Mouse (Mus musculus) neutrophil, adult 5-6 weeks (primary cell): ENCODE measurements at regions not wholly inside any gene's neighbourhood (a gene's known extent, or its start where the extent isn't known, plus 50 kb on each side); places are given as distances from the start of the nearest gene placed in this dataset.

ENCODE experiments used
- ATAC-seq: fragments of 151-379, 151-347 bp; 2 replicates; pipeline ENCODE4 v1.8.0; 2017; ENCODE audit warnings: mild to moderate bottlenecking, moderate TSS enrichment; ENCODE audit not compliant: insufficient number of reproducible peaks, poor library complexity, low FRiP score, severe bottlenecking; ENCODE audit errors: extremely low read depth

GRCm38 (mm10) chr4:56325156-56325555, 414.7 kb upstream of the Gm26657 start:
- ATAC-seq: no peak

DNA sequence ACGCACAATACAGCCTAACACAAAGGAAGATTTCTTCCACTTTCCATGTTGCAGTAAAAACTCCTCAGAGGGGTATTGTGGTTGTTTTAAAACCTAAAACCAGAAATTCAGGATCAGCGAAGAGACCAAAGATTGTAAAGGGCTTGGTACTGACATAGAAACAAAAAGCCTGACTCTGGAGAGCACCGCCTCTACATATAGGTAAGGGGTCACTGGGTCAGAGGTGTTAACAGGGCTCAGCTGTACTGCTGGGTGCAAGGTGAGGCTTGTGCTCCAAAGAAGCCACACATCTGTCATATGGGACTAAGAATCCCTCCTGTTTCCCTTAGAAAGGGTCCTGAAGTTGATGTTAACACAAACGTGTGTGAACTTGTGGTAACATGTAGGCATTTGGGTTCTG, 420.7 kb upstream of the Gm26657 start:
- ATAC-seq: no peak

GRCm38 (mm10) chr4:56305664-56306330, 434.1 kb upstream of the Gm26657 start:
- ATAC-seq: no peak

DNA sequence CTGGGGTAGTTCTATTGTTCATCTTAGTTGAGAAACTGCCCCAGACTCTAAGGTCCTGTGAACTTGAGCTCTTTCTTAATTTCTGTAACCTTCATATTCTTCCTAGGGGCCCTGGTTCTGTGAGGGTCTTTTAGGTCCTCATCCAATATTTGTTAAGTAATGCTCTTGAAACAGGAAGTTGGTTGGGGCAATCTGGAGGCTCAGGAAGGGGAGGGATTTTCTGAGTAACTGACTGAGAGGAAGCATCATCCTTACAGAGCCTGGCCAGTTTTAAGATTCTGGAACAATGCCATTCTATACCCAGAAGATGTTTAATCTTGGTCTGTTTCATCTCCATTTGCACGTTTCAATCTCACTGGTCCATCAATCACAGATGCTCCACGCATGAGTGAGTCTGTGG, 435.6 kb upstream of the Gm26657 start:
- ATAC-seq: no peak

DNA sequence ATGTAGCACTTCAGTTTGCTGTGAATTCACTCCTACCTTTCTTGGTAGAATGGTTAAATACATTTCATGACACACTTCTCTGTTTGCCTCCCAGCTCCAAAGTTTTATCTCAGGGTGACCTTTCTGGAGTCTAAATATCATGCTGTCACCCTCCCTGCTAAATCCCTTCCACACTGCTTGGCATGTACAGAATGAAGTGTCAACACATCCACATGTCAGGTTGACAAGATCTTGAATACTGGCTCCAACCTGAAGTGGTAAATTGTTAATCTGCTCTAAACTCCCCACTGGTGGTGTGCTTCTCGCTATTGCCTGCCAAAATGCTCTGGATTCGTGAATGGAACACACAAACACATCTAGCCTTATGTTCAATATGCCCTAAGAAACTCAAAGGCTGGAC, 451.9 kb upstream of the Gm26657 start:
- no peak for ATAC-seq

DNA sequence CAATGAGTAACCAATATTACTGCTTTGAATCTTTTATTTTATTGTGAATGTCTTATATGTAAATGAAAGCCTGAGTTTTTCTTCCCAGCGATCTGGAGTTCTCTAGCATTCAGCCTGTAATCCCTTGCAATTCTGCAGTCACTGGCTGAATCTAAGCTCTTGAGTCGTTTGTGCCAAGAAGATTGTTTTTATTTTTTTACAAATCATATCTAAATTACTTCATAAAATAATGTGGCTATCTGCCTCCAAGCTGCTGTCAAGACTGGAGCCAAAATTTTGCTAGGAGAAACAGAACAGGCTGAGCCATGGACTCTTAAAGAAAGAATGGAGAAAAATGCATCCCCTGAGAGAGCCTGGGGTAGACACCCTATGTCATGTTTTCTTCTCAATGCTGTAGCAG, 455.4 kb upstream of the Gm26657 start:
- no peak for ATAC-seq

DNA sequence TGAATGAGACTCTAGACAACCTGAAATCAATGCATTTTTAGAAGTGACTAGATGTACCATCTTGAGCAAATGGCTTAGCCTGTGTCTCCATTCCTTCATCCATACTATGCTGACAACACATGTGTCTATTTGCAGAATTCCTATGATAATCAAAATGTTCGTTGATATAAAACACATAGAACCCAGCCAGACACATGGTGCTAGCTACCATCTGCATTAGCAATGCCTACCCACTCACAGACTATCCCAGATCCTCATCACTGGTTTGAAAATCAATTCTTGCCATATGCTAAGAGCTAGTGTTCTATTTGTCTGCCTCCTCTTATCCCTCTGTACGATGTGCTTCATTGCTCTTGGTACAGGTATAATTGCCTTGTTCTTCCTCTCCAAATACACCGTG, 464.0 kb upstream of the Gm26657 start:
- no peak for ATAC-seq

DNA sequence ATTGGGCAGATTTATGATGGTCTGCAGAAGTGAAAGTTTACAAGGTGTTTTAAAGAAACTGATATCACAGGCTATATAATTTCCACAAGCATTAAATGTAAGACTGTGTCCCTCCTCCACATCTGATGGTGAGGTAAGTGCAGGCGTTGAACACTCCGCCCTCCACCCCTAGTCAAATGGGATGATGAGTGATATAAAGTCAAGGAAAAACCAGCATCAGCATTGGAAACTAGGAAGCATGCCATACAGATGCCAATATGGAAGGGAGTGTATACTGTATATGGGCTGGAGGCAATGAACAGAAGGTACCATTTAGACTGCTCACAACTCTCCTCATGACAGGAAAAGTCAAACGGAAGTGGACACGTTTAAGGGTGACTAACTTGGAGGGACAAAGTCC, 468.5 kb upstream of the Gm26657 start:
- ATAC-seq: no peak

GRCm38 (mm10) chr4:56264626-56265025, 475.2 kb upstream of the Gm26657 start:
- no peak for ATAC-seq

DNA sequence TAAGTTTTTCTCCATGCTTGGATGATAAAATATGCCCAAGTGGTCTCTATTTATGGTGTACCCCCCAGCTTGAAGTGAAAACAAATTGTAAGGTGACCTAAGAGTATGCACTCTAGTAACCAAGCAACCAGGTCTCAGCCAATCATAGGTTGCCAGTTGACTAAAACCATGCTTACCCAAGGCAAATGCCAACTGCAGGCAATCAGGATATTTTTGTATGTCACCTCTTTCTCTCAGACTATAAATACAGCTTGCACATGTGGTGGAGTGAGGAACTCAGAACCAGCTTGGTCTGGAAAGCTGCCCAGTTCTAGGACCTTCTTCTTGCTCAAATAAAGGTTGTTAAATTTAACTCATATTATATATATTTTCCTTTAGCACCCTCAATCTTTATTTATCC, 476.0 kb upstream of the Gm26657 start:
- ATAC-seq: no peak

DNA sequence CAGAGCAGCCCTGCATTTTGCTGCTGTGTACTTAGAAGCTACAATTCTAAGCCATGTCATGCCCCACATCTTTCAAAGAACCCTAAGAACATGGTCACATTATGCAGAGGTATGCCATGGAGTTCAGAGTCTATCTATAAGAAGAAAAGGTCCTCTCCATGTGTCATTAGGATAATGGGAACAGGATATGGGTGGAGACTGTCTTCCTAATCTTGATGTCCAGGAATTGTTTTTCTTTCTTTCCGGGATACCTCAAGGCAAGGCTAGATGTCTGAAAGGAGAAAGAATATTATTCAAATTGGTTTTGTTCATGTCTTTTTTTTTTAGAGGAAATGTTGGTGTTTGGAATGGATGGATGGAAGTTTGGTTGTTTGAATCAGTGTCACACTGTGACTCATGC, 477.3 kb upstream of the Gm26657 start:
- no peak for ATAC-seq

DNA sequence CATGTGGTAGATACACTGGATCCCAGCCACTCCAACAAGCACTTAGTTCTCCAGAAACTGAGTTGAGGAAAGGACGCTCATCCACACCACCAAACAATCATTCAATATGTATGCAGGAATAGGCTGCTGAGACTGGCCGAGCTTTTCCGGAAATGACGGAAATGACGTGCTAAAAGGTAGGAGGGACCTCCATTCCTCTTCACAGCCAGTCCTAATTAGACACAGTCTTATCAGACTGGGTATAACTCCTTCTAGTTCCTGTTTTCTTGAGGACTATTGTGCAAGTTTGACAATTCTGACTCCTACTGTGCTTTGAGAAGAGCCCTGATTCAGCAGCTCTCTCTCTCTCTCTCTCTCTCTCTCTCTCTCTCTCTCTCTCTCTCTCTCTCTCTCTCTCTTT, 477.9 kb upstream of the Gm26657 start:
- no peak for ATAC-seq

DNA sequence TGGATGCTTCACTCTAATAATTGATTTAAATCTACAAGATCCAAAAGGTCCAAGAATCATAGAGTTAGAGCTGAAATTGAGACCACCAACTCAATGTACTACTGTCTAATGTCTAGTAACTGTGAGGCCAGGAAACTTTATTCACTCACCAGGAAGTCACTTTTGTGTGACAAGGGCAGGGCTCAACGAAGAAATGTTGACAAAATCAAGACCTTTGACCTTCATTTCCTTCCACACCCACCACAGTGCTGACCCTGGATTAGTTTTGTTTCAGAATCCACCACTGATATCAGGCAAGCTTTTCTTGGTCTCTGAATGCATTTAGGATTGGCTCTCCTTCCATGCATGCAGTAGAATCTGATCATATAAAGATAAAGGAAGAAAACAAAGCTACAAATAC, 487.5 kb upstream of the Gm26657 start:
- ATAC-seq: no peak

DNA sequence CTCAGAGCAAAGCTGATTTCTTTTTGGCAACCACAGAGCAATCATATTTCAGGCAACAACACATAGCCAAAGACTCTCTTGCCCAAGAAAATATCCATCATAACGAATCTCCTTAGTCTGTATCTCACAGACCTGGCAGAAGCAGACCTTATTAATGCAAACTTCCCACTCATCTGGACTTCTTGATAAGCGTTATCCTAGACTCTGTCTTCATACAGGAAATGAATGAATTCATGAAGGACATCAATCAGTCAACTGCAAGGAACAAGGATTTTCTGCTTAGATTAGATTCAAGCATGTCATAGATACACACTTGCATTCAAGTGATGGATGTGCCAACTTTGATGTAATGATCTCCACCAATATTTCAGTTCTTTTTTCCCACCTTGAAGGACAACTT, 488.1 kb upstream of the Gm26657 start:
- no peak for ATAC-seq

- no peak for ATAC-seq
These were observed 489.3 kb upstream of the Gm26657 start for GRCm38 (mm10) chr4:56250611-56251010.

GRCm38 (mm10) chr4:56243863-56244262, 496.0 kb upstream of the Gm26657 start:
- ATAC-seq: no peak

DNA sequence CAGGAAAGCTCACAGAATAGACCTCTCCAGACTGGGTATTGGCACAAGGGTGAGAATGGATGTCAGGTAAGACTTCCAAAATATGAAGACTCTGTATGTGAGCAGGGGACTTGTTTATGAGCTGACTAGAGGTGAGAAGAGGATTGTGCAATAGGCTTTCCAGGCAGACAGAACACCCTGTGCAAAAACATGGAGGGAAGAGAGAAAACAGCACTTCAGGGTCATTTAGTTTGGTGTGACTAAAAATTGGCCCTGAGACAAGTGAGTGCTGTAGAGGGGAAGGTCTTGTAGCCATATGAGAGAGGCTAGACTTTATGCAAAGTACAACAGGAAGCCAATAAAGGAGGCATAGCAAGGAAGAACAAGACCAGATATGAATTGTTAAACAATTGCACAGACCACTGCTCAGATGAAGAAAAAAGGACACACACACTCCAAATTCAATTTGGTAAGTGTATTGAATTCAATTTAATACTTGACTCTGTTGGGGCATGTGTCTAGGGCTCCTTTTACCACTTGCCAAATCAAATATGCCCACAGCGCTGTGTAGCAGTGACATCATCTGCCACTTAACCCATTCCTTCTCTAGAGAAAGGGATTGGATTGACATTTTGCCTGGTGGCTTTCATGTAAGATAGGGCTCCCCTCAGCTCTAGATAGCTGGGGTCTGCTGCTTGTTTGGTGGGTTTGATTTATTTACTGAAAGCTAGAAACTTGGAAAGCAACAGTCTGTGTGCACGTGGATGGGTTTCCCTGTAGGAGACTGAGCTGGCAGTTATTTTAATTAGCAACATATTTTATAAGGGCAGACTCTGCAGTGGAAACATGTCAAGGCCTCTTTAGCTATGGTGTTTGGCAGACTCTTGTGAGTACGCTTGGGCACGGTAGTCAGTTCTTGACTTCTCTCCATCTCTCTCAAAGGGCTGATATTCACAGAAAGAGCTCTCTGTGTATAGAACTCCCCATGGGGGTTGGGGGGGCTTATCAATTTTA, 501.1 kb upstream of the Gm26657 start:
- ATAC-seq: no peak

DNA sequence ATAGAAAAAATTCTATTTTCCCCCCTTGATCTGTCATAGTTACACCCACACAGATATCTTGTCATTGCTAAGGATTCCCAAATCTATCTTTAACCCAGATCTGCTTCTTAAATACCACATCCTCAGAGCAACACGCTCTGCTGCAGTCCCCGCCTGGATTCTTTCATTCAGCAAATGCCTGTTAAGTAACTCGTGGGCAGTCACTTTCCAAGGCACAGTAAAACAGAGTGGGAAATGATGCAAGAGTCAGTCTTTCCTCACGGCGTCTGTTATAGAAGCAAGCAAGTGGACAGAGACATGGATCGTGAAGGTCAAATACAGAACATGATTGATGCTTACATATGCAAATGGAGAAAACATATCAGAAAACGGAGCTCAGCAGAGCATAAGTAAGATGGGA, 508.5 kb upstream of the Gm26657 start:
- no peak for ATAC-seq

DNA sequence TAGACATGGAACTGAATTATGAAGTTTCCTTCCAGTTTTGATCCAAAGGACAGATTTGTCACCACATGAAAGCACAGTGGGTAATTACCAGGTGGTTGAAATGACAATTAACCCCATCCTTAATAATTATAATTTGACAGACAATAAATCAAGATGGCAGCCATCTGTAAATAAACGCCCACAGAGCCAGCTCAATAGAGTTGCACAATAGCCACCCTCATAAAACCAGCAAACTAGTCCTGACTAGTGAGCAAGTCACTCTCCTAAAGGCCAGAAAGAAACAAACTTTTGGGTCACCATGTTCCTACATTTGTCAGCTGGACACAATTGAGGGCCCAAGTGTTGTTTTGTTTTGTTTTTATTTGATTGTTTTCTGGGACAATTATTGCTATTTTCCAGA, 509.4 kb upstream of the Gm26657 start:
- no peak for ATAC-seq

GRCm38 (mm10) chr4:56226493-56226892, 513.4 kb upstream of the Gm26657 start:
- no peak for ATAC-seq
